Comparison of ENCODE assay signal across 9 mouse cellular contexts in the genomic region with DNA sequence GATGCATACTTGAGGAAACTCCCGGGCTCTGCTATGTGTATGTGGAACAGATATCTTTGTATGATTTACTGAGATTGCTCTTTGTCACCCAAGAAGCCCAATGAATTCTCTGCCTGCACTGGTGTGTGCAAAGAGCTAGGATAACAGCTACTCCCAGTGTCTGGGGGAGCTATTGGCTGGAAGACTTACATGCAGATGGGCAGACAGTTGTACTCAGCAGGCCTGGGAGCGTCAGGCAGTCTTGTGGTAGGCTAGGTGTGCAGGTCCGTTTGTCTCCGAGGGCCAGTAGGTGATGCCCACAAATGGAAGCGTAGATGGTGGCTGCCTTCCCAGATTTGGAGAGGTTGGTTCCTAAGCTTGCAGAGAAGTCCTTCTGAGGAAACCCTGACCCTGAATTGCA. TPM values are rescaled to one million over a fixed set of nuclear protein-coding genes. Genes with fewer than 3 reads are reported as not detected.
DNase-seq lines count a peak whose midpoint lies in the region; ATAC-seq and TF ChIP-seq lines count a peak whose summit lies in the region.
"Had no signal": no experiment of that assay in that cellular context is flagged by ENCODE, and none has a peak within 500 bp of the region (broad histone marks: within the 10 kb centered on the region; RNA-seq: fewer than 3 reads in every experiment).

No protein-coding gene starts in this region.

- H3K9me3 ChIP-seq in forebrain, embryonic 12.5 days: no peaks in the 10 kb centered on the region
- no peaks in the 10 kb centered on the region for H3K9me3 ChIP-seq in liver, postnatal 0 days (ENCODE audit: low read length)

- H3K4me2 ChIP-seq in forebrain, embryonic 12.5 days: peak overlapping the region; percentile 91
- H3K4me2 ChIP-seq in liver, postnatal 0 days (ENCODE audit: low read depth, low read length): no peak overlapping the region

- TF ChIP-seq EP300 in liver, postnatal 0 days (IDR thresholded peaks at IDR 0.05; ENCODE audit: low read depth): no peak

- H3K4me3 ChIP-seq in gastrocnemius, adult 2 months: peak overlapping the region; percentile 95; the same call in 1 of the 2 replicates
- H3K4me3 ChIP-seq in forebrain, embryonic 12.5 days (replicated peaks): peak overlapping the region; percentile 73
- H3K4me3 ChIP-seq in liver, postnatal 0 days (ENCODE audit: low read depth, low read length): no peak overlapping the region

- DNase-seq in gastrocnemius, adult 2 months: no peak
- no peak for DNase-seq in gastrocnemius, postnatal 14 days
- DNase-seq in brain, adult 2 months (ENCODE audit: low read depth, low spot score): peak; percentile 92
- DNase-seq in liver, postnatal 0 days: peak; percentile 13
- DNase-seq in adipocyte (ENCODE audit: low spot score): no peak
- DNase-seq in thymus, adult 18-20 months: no peak
- DNase-seq in gastrocnemius, postnatal 25 days: no peak
- DNase-seq: gastrocnemius, postnatal 36 days had no signal

- peak overlapping the region; percentile 79; the same call in 1 of the 2 replicates for H3K9ac ChIP-seq in forebrain, embryonic 12.5 days
- H3K9ac ChIP-seq in liver, postnatal 0 days (replicated peaks): no peak overlapping the region

- peaks cover 60% of the 10 kb centered on the region for H3K4me1 ChIP-seq in forebrain, embryonic 12.5 days
- peaks cover 4% of the 10 kb centered on the region; the same call in 1 of the 2 replicates for H3K4me1 ChIP-seq in liver, postnatal 0 days (ENCODE audit: insufficient read depth)

- H3K27ac ChIP-seq in gastrocnemius, adult 2 months: peak overlapping the region; percentile 94
- peak overlapping the region; percentile 88 for H3K27ac ChIP-seq in forebrain, embryonic 12.5 days
- no peak overlapping the region for H3K27ac ChIP-seq in liver, postnatal 0 days (ENCODE audit: low read depth)

- no peak for TF ChIP-seq CTCF in gastrocnemius, adult 2 months (IDR thresholded peaks at IDR 0.05)
- no peak for TF ChIP-seq CTCF in liver, postnatal 0 days (IDR thresholded peaks at IDR 0.05; ENCODE audit: low read depth)

- intact Hi-C loops in gastrocnemius, adult 2 months (cut with DNase I): loop anchor here (2.0 to 10.0 kb wide), 2 partner anchors 219 to 279 kb away; no protein-coding TSS in a partner anchor
- intact Hi-C loops in gastrocnemius, postnatal 14 days (cut with DNase I; ENCODE audit: low total_unique reads): loop anchor here (10.0 kb wide), 1 partner anchor 139 kb away; no protein-coding TSS in a partner anchor

- no peaks in the 10 kb centered on the region for H3K36me3 ChIP-seq in forebrain, embryonic 12.5 days (replicated peaks)
- no peaks in the 10 kb centered on the region for H3K36me3 ChIP-seq in liver, postnatal 0 days (replicated peaks; ENCODE audit: insufficient read depth, low read length)

- ATAC-seq in forebrain, embryonic 12.5 days (ENCODE audit: low FRiP score): no peak
- no peak for ATAC-seq in liver, postnatal 0 days

- 61% methylated on average over 5 of the region's 5 CpGs for WGBS in forebrain, embryonic 12.5 days
- 79% methylated on average over 5 of the region's 5 CpGs for WGBS in liver, postnatal 0 days (ENCODE audit: insufficient replicate concordance)

- H3K27me3 ChIP-seq in forebrain, embryonic 12.5 days: peaks cover 9% of the 10 kb centered on the region
- H3K27me3 ChIP-seq in liver, postnatal 0 days (ENCODE audit: insufficient read depth, low read length): 0 out of 2 replicates have a peak, but pooled peaks cover 16% of the 10 kb centered on the region

RNA-seq across cellular contexts. Expression of gene Tnik, which starts 2.6 kb away (rescaled TPM):
- total RNA-seq in gastrocnemius, adult 2 months (2021): 10 to 100 TPM; 38.8 to 42.7 TPM
- 10 to 100 TPM; 52.7 to 55.8 TPM for total RNA-seq in gastrocnemius, postnatal 14 days (2021)
- 36.2 and 37.8 TPM in 2 replicates for polyA plus RNA-seq in forebrain, embryonic 12.5 days (2016; fragmentation: Nextera tagmentation; extraction: Ambion mirVana)
- 1.0 and 1.3 TPM in 2 replicates for polyA plus RNA-seq in liver, postnatal 0 days (2015; fragmentation: Nextera tagmentation; extraction: Ambion mirVana)
- total RNA-seq in gastrocnemius, postnatal 25 days (2021): 10 to 100 TPM; 40.6 to 45.9 TPM

Comparison
In these comparisons a context has a peak if more than half of its experiments do, and no peak if none do; other contexts are left out.
1. DNase-seq: peak in brain, adult 2 months (single experiment) and liver, postnatal 0 days (single experiment); none in gastrocnemius, adult 2 months (single experiment), gastrocnemius, postnatal 14 days (single experiment), adipocyte (single experiment), thymus, adult 18-20 months (0 of 2) and gastrocnemius, postnatal 25 days (single experiment).